Mouse (Mus musculus) heart, postnatal 36 days (tissue): ENCODE results near the gene Trpm8. TPM values are rescaled to one million over a fixed set of nuclear protein-coding genes. Genes with fewer than 3 reads are reported as not detected.

Source experiments
- DNase-seq, 2 experiments: peaks; one replicate each; pipeline ENCODE4 v3.0.0; 2021 to 2022
- intact Hi-C: fragments of 180-260 bp; cut with DNase I; formaldehyde crosslinking; loops from one replicate; pipeline ENCODE4 v1.15.1; 2025
- total RNA-seq, 2 experiments: library from RNA; stranded (reverse); gene quantifications; 2 replicates each; pipeline ENCODE4 v1.2.3; 2021

Gene Trpm8
- total RNA-seq, 2 experiments from 2014 or later = not detected

GRCm38 (mm10) chr1:88246386-88246785 lies 31.1 kb upstream of the Trpm8 start:
- intact Hi-C loops = no loop called here
- DNase-seq = no peak

GRCm38 (mm10) chr1:88247660-88248059 lies 29.8 kb upstream of the Trpm8 start:
- no peak for DNase-seq
- intact Hi-C loops = no loop called here

GRCm38 (mm10) chr1:88248658-88249057 lies 28.8 kb upstream of the Trpm8 start:
- DNase-seq = no peak
- intact Hi-C loops = no loop called here

GRCm38 (mm10) chr1:88249596-88249995 lies 27.9 kb upstream of the Trpm8 start:
- intact Hi-C loops = no loop called here
- no peak for DNase-seq

GRCm38 (mm10) chr1:88250023-88250422 lies 27.4 kb upstream of the Trpm8 start:
- intact Hi-C loops = no loop called here

GRCm38 (mm10) chr1:88253106-88253505 lies 24.4 kb upstream of the Trpm8 start:
- intact Hi-C loops = no loop called here
- no peak for DNase-seq

More at GRCm38 (mm10) chr1:88250023-88250422, 27.4 kb upstream of the Trpm8 start:
- DNase-seq = no peak

- no peak for DNase-seq
- intact Hi-C loops = no loop called here
Observed at GRCm38 (mm10) chr1:88253540-88253939, 23.9 kb upstream of the Trpm8 start.

GRCm38 (mm10) chr1:88254793-88255465 lies 22.5 kb upstream of the Trpm8 start:
- no peak for DNase-seq

GRCm38 (mm10) chr1:88255466-88255857 lies 22.0 kb upstream of the Trpm8 start:
- intact Hi-C loops = no loop called here
- DNase-seq = no peak

More at GRCm38 (mm10) chr1:88254793-88255465, 22.5 kb upstream of the Trpm8 start:
- intact Hi-C loops = no loop called here

GRCm38 (mm10) chr1:88255989-88256754 lies 21.3 kb upstream of the Trpm8 start:
- intact Hi-C loops = no loop called here
- no peak for DNase-seq

GRCm38 (mm10) chr1:88256886-88257663 lies 20.4 kb upstream of the Trpm8 start:
- intact Hi-C loops = no loop called here
- DNase-seq = no peak

GRCm38 (mm10) chr1:88257681-88258080 lies 19.8 kb upstream of the Trpm8 start:
- no peak for DNase-seq
- intact Hi-C loops = no loop called here

- intact Hi-C loops = no loop called here
- DNase-seq = no peak
Observed at GRCm38 (mm10) chr1:88258361-88258760, 19.1 kb upstream of the Trpm8 start.

- DNase-seq = no peak
- intact Hi-C loops = no loop called here
Observed at GRCm38 (mm10) chr1:88258881-88259642, 18.4 kb upstream of the Trpm8 start.

- intact Hi-C loops = no loop called here
- DNase-seq = no peak
Observed at GRCm38 (mm10) chr1:88259643-88260024, 17.8 kb upstream of the Trpm8 start.

GRCm38 (mm10) chr1:88260114-88260513 lies 17.3 kb upstream of the Trpm8 start:
- intact Hi-C loops = no loop called here
- no peak for DNase-seq

- intact Hi-C loops = no loop called here
- no peak for DNase-seq
Observed at GRCm38 (mm10) chr1:88260604-88261377, 16.7 kb upstream of the Trpm8 start.

GRCm38 (mm10) chr1:88261706-88262105 lies 15.8 kb upstream of the Trpm8 start:
- no peak for DNase-seq
- intact Hi-C loops = no loop called here

GRCm38 (mm10) chr1:88262255-88262654 lies 15.2 kb upstream of the Trpm8 start:
- no peak for DNase-seq
- intact Hi-C loops = no loop called here

GRCm38 (mm10) chr1:88262961-88263360 lies 14.5 kb upstream of the Trpm8 start:
- DNase-seq = no peak
- intact Hi-C loops = no loop called here
